Mouse (Mus musculus): ENCODE results near the gene Tulp3.

DNA sequence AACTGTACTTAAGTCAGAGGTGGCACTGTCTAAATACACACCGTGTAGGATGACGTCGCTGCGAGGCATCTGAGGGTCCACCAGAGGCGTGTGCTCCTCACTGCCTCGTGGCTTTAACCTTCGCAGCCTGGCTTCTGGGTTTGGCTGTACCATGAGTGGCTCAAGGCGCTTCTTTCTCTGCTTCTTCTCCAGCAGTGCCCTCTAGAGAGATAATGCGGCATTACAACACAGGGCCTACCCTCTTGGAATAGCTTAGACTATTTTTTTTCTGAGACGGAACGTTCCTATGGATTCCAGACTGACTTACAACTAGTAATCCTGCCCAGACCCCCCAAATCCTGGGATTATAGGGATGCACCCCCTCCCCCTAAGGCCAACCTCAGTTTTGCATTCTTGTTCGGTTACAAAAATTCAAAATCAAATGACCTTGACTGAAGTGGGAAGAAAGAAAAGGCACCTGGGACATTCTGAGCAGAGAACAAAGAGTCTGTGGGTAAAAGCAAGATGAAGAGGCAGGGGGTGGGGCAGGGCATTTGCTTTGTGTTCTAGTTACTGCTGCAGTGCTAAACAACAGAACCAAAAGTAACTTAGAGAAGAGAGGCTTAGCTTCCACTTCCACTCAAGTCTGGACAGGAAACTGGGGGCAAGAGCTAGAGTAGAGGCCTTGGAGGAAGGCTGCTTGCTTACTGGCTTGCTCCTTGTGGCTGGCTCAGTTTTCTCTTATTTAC is 21.1 kb downstream of the Tulp3 start:
- no peak for TF ChIP-seq POLR2A (IDR thresholded peaks at IDR 0.05; ENCODE audit: control insufficient read depth, extremely low read depth, insufficient read depth, low read length, poor library complexity)
- TF ChIP-seq CTCF (IDR thresholded peaks at IDR 0.05; ENCODE audit: borderline replicate concordance, control insufficient read depth, extremely low read depth, insufficient read depth, low read length, poor library complexity) = peak; percentile 37; the same call in 1 of the 2 replicates
